Mouse (Mus musculus): ENCODE results near the gene Ccdc78.

Ccdc78 gene

DNA sequence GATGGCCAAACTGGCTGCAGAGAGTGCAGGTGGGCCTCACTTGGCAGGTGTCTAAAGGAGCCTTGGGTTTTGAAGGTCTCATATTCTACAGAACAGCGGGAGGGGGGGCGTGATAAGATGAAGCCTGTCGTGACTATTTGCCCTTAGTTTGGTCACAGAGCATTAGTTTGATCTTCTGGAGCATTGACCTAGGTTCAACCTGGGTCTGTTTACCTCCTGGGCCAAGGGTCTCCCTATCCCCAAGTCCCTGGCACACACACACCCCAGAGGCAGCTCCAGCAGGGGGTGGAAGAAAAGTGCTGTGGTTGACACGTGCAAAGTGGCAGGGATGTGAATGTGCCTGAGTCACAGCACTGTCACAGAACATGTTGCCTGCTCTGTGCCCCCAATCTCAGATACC, 24.5 kb downstream of the Ccdc78 start:
- DNase-seq (ENCODE audit: low spot score in 2 of 2), result no peak

DNA sequence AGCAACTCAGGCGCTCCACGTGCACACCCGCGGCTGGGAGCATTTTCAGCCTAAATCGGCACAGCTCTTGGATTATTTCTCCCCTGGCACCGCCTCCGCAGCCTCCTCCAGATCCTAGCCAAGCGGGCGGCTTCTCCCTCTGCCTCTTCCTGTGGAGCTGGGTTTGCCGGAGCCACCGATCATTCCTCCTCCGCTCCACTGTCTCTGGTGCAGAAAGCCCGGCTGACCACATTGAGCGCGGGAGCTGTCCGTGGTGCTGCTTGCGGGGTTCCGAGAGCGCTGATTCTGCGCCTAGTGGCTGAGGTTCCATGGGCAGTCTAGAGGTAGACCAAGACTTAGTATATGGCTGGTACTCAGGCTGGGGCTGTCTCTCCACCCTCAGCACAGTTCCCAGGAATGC, 27.1 kb downstream of the Ccdc78 start:
- DNase-seq (ENCODE audit: low spot score in 2 of 2), result peak; percentile 67 to 70

DNA sequence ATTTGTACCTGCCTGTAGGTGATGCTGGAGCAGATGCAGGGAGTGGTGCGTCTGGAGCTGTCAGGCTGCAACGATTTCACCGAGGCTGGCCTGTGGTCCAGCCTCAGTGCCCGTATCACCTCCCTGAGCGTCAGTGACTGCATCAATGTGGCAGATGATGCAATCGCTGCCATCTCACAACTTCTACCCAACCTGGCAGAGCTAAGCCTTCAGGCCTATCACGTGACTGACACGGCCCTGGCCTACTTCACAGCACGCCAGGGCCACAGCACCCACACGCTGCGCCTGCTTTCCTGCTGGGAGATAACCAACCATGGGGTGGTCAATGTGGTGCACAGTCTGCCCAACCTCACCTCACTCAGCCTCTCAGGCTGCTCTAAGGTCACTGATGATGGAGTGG, 31.3 kb downstream of the Ccdc78 start:
- DNase-seq (ENCODE audit: low spot score in 2 of 2), result no peak

DNA sequence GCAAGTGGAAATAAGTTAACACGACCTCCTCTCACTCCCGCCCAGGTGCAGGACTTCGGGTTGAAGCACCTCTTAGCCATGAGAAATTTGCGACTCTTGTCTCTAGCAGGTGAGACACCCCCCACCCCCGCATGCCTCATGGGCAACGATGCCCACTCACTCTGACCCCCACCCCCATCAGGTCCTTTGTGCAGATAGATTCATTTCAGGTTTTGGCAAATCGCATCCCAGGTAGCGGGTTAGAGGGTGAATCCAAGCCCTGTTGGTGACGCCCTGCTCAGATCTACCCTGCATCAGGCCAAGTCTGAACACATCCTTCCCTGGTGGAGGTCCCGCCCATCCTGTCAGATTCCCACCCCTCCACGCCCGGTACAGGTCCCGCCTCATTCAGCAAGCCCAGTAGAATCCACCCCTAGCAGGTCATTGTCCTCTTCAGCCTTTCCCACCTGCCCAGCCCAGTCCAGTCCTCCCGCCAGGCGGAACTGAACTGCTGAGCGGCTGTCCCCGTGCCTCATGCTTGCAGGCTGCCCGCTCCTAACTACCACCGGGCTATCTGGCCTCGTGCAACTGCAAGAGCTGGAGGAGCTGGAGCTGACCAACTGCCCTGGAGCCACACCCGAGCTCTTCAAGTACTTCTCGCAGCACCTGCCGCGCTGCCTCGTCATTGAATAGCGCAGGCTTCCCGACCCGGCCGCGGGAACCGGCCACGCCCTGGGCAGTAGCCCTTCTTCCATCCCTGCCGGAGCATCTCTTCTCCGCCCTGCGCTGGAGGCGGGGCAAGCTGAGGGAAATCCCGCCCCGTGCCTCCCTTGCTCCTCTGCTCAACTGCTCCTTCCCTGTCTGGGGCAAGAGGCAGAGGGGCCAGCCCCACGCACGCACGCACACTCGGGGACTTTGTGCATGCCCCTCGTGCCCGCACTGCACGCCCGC, 32.7 kb downstream of the Ccdc78 start:
- DNase-seq (ENCODE audit: low spot score in 2 of 2), result no peak

DNA sequence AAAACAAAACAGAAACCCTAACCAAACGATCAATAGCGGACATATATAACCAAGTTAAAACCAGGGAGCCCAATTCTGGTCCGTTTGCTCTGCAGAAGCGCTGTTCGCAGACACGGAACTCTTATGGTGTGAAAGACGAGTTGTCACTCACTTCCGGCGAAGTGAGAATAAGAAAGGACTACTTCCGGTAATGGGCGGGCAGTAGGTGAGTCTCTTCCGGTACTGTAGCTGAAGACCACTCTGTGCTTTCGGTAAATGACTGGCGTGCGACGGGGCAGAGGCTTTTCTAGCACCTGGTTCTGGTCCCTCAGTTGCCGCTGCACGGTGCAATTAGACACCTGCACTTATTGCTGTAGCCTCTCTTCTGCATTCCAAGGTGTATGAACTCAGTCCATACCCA, 37.1 kb downstream of the Ccdc78 start, which contains the start of gene Wdr24:
TSS of gene Wdr24 (plus strand) at position 176 of the 400 bp plus-strand sequence.
- DNase-seq (ENCODE audit: low spot score in 2 of 2), result peak in 1 of 2 experiments; percentile 56

DNA sequence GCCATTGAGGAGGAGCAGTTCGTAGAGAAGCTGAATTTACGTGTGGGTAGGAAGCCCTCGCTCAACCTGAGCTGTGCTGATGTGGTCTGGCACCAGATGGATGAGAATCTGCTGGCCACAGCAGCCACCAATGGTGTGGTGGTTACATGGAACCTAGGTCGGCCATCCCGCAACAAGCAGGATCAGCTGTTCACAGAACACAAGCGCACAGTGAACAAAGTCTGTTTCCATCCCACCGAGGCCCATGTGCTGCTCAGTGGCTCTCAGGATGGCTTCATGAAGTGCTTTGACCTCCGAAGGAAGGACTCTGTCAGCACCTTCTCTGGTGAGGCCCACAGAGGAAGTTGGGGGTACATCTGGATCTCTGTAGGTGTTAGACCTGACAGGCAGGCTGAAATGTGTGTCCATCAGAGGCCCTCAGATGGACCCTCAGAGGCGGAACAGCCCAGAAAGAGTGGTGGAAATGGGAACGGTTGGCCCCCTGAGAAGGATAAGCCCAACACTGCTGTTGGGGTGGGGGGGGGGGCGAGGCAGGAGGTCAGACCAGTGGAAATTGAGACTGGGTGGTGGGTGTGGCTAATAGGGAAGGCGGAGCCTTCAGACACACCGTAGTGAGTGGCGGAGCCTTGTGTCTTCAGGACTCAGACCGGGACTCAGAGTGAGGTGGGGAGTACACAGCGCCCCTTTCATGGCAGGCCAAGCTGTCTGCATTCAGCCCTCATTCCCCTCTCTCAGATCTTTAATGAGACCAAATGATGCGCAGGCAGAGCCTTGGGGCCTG, 38.2 kb downstream of the Ccdc78 start:
- no peak for DNase-seq (ENCODE audit: low spot score in 2 of 2)

DNA sequence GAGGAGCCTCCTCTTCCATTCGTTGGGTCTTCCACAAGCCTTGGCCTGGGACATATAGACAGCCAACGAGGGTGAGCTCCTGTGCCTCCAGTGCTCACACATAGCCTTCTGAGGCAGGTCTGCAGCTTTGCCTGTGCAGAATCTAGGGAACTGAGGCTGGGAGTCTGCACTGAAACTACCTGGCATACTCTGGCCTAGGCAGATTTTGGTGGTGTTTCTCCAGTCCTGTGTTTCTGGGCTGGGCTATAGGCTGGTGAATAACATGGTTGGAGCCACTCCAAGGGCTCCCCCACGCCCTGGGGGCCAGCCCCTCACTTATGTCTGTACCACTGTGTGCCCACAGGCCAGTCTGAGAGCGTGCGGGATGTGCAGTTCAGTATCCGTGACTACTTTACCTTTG, 38.9 kb downstream of the Ccdc78 start:
- DNase-seq (ENCODE audit: low spot score in 2 of 2), result no peak

DNA sequence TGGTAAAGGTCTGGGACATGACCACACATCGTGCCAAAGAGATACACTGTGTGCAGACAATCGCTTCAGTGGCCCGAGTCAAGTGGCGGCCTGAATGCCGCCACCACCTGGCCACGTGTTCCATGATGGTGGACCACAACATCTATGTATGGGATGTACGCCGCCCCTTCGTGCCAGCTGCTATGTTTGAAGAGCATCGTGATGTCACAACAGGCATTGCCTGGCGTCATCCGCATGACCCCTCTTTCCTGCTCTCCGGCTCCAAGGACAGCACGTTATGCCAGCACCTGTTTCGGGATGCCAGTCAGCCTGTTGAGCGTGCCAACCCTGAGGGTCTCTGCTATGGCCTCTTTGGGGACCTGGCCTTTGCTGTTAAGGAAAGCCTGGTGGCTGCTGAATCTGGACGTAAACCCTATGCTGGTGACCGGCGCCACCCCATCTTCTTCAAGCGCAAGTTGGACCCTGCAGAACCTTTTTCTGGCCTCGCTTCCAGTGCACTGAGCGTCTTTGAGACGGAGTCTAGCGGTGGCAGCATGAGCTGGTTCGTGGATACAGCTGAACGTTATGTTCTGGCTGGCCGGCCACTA, 39.7 kb downstream of the Ccdc78 start:
- no peak for DNase-seq (ENCODE audit: low spot score in 2 of 2)

DNA sequence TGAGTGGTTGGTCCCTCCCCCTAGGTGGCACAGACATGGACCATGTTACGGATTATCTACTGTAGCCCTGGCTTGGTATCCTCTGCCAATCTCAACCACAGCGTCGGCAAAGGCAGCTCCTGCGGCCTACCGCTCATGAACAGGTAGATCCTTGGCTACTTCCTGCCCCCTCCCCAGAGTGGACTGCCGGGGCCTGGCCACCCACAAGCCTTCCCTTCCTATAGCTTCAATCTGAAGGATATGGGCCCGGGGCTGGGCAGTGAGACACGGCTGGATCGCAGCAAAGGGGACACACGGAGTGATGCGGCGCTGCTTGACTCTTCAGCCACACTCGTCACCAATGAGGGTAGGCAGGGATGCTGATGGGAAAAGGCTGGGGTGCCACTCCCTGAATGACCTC, 40.6 kb downstream of the Ccdc78 start:
- DNase-seq (ENCODE audit: low spot score in 2 of 2), result no peak

DNA sequence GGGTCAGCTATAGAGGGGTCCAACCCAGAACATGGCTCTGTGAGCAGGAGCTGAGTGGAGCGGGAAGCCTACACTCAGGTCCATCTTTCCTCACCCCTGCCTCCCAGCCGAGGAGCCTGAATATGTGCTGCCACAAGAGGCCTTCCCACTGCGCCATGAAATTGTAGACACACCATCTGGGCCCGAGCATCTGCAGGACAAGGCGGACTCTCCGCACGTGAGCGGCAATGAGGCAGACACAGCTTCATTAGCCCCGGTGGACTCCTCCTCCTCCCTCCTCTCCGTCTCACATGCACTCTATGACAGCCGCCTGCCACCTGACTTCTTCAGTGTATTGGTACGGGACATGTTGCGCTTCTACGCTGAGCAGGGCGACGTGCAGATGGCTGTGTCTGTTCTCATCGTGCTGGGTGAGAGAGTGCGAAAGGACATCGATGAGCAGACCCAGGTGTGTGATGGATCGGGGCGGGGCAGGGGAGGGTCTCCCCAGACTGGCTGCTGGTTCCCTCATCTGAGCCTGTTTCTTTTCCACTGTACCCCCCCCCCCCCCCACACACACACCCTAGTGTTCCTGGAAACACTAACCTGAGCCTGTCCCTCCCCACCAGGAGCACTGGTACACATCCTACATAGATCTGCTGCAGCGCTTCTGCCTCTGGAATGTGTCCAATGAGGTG, 41.3 kb downstream of the Ccdc78 start:
- DNase-seq (ENCODE audit: low spot score in 2 of 2), result no peak

DNA sequence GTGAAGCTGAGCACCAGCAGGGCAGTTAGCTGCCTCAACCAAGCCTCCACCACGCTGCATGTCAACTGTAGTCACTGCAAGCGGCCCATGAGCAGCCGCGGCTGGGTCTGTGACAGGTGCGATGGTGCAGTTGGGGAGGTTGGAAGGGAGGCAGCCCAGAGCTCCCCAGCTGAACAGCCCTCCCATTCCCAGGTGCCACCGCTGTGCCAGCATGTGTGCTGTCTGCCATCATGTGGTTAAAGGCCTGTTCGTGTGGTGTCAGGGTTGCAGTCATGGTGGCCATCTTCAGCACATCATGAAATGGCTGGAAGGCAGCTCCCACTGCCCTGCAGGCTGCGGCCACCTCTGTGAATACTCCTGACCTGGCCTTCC, 41.8 kb downstream of the Ccdc78 start:
- no peak for DNase-seq (ENCODE audit: low spot score in 2 of 2)

DNA sequence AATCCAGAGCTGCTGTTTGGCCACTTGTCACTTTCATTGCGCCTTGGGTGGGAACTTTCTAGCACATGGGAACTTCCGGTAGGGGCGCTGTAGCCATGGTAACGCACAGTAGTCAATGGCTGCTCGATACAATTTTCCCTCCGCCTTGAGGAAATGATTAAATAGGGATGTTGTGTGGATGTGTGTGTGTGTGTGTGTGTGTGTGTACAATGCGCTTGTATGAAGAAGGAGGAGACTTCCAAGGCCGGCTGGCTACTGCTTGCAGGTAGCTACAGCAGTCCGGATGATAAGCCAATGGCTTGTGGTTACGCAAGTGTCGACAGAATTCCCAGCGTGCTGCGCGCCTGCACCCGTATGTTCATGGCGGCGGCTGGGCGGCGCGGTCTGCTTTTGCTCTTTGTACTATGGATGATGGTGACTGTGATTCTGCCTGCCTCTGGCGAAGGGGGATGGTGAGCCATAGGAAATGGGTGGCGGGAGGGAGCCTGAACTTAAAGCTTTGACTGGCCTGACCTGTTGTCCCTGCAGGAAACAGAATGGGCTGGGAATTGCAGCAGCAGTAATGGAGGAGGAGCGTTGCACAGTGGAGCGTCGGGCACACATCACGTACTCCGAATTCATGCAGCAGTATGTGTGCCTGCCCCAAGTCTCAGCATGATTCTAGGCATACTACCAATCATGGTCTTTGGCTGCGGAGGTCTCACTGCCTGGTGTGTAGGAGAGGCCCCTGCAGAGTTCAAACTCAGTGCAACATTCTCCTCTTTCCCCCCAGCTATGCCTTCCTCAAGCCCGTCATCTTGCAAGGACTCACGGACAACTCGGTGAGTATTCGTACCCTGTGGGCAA, 42.6 kb downstream of the Ccdc78 start, which contains the start of gene Jmjd8:
TSS of gene Jmjd8 (plus strand) at position 156 of the 846 bp plus-strand sequence.
- peak; percentile 65 to 66 for DNase-seq (ENCODE audit: low spot score in 2 of 2)

DNA sequence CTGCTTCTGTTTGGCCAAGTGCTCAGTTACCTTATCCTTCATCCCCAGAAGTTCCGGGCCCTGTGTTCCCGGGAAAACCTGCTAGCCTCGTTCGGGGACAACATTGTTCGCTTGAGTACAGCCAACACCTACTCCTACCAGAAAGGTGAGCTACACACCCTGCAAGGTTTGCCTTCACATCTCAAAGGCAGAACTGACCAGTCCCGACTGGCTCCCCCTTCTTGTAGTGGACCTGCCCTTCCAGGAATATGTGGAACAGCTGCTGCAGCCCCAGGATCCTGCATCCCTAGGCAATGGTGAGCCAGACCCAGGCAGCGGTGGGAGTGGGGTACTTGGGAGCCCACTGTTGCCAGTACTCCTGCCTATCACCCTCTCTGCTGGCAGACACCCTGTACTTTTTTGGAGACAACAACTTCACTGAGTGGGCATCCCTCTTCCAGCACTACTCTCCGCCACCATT, 43.2 kb downstream of the Ccdc78 start:
- peak in 1 of 2 experiments; percentile 18 for DNase-seq (ENCODE audit: low spot score in 2 of 2)

DNA sequence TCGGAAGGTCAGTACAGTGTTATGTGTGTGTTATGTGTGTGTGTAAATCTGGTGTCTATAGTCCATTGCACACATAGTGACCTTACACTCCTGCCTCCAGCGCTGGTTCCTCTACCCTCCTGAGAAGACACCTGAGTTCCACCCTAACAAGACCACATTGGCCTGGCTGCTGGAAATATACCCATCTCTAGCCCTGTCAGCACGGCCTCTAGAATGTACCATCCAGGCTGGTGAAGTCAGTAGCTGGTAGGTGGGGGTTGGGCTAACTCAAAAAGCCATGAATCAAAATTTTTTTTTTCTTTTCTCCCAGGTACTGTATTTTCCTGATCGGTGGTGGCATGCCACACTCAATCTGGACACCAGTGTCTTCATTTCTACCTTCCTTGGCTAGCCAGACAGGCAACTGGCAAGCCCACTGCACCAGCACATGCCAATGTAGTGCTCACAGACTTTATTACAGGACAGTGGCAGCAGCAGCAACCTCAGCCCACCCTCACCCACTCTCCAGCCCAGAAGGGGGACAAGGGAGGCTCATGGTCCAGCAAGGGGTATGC, 43.9 kb downstream of the Ccdc78 start:
- no peak for DNase-seq (ENCODE audit: low spot score in 2 of 2)

DNA sequence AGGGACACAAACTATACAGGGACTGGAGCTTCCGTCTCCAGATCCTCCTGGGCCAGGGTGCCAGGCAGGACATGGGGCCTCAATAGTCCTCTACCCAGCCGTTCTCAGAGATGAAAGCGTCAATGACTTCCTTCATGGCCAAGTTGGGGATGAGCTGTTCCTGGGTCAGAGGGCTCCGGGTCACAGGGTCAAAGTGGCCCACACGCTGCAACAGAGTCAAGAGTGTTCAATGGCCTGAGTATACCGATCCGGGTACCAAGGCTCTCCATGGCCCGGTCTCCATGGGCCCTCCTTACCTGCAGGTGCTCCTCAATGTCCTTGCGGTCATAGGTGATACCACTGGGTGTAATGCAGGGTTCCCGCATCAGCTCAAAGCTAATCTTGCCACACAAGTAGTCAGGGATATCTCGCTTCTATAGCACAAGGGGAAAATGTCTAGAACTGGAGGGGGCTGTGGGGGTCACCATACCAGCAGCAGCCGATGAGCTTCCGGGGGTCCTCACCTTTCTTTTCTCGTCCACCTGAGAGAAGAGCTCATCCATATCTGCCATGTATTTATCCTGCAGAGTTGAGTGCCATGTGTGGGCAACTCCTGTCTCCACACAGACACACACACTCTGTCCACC, 44.5 kb downstream of the Ccdc78 start:
- no peak for DNase-seq (ENCODE audit: low spot score in 2 of 2)

DNA sequence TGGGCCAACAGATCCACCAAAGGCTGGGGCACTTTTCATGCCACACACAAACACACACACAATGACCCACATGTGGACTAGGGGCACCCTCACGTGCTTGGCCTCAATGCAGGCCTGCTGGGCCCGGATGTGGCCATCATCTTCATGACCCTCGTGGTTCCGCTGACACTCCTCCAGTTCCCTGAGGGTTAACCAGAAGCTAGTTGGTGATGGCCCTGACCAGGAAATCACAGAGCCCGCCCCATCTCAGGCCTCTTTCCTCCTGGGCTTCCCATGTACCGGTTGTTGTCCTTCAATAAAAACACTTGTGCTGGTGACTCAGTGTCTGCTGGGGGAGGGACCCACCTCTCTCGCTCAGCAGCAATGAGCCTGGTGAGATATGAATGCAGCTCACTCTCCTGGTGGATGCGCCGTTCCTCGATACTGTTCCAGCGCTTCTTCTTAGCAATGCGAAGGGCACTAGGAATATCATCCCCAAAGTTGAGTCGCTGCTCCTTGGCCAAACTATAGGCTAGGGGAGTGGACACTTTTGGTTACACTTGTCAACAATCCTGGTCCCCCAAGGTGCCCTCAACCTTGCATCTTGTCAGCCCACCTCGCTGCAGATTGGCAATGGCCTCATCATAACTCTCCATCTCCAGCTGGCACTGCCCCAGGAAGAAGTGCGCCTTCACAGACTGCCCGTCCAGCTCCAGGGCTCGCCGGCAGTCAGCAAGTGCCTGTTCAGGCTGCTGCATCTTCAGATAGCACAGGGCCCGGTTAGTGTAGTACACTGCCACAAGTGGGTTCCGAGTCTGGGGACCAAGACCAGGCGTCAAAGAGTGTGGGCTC, 45.3 kb downstream of the Ccdc78 start:
- peak in 1 of 2 experiments; percentile 31 for DNase-seq (ENCODE audit: low spot score in 2 of 2)

DNA sequence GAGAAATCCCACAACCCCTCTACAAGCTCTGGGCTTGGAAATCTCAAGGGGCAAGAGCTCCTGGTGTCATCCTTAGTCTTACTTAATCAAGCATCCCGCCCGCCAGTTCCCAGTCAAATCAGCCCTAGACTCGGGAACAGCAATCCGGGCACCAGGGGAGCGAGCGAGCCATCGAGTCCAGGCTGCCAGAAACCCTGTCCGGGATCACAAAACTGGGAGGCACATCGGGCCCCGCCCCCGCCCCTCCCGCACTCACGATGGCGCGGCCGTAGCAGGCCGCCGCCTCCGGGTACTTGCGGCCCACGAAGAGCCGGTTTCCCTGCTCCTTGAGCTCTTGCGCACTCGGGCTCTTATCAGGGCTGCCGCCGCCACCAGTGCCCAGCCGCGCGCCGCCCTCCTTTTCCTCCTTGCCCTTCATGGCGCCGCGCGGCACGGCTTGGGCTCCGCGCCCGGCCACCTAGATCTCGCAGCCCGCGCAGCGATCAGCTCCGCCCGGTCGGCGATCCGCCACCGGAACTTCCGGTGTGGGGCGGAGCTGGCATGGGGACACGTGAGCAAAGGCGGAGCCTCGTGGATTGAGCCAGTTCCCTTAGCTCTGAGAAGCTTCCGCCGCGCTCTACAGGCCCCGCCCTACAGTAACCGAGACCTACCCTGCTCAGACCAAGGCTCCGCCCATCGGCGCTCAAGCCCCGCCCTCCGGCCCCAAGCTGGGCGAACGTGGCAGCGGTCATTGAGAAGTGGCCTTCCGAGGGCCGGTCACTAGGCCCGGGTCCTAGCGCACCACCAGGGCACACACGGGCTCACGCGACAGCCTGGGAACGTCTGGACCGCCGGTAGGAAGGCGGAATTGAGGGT, 46.3 kb downstream of the Ccdc78 start:
- peak; percentile 98 to 99 for DNase-seq (ENCODE audit: low spot score in 2 of 2)

DNA sequence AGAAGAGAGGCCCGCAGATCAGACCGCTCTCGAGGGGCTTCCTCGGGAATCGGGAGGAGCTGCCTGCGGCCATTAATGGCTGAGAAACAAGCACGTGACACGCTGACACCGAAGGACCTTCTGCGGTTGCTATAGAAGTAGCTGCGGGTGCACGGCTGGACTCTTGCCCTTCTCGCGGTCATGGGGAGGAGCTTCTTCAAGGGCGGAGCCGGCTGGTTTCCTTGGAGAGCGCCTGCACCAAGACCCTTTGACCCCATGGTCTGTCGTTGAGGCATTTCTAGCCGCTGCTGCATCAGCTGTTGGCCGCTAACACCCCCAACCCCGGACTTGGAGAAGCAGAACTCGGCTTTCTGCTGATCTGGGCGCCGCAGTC, 46.9 kb downstream of the Ccdc78 start, which contains the start of gene Stub1:
TSS of gene Stub1 (minus strand) at position 114 of the 373 bp plus-strand sequence.
- peak in 1 of 2 experiments; percentile 88 for DNase-seq (ENCODE audit: low spot score in 2 of 2)
